Mouse (Mus musculus) intestine, embryonic 14.5 days (tissue): ENCODE measurements at regions not wholly inside any gene's neighbourhood (a gene's known extent, or its start where the extent isn't known, plus 50 kb on each side); places are given as distances from the start of the nearest gene placed in this dataset.
"Not testable (repeated sequence)": the region's sequence is repeated elsewhere in the genome, so short reads cannot be mapped to it uniquely, and the experiment has no call there.

Source experiments
- ATAC-seq: fragments of 200-750 bp; cut with Nextera tagmentation; replicated peaks from 2 replicates; pipeline ENCODE4 v1.8.0; 2017; ENCODE audit warnings: low read depth, moderate number of reproducible peaks, moderate TSS enrichment, moderate library complexity; ENCODE audit not compliant: low FRiP score, low TSS enrichment
- DNase-seq: peaks from one replicate; pipeline ENCODE4 v3.0.0-alpha.2; 2018; ENCODE audit warnings: low spot score
- H3K27ac ChIP-seq: fragments of 300-500 bp; sonication (generic); 2 replicates; pipeline ENCODE4 v1.5.1; 2014; ENCODE audit warnings: low read depth, mild to moderate bottlenecking, control low read depth
- H3K27me3 ChIP-seq: fragments of 300-500 bp; sonication (generic); replicated peaks from 2 replicates; pipeline ENCODE4 v1.6.1; 2014; ENCODE audit warnings: low read length, control low read depth; ENCODE audit not compliant: control insufficient read depth, insufficient read depth
- H3K36me3 ChIP-seq: fragments of 300-500 bp; sonication (generic); 2 replicates; pipeline ENCODE4 v1.6.1; 2014; ENCODE audit warnings: low read length, control low read depth; ENCODE audit not compliant: control insufficient read depth, insufficient read depth
- H3K4me1 ChIP-seq: fragments of 300-500 bp; sonication (generic); replicated peaks from 2 replicates; pipeline ENCODE4 v1.6.1; 2014; ENCODE audit warnings: low read length, control low read depth, mixed read lengths; ENCODE audit not compliant: control insufficient read depth, insufficient read depth
- H3K4me2 ChIP-seq: fragments of 300-500 bp; sonication (generic); 2 replicates; pipeline ENCODE4 v1.6.1; 2014; ENCODE audit warnings: low read length
- H3K4me3 ChIP-seq: fragments of 300-500 bp; sonication (generic); 2 replicates; pipeline ENCODE4 v1.5.1; 2014; ENCODE audit warnings: low read depth, low read length, control low read depth, mixed read lengths
- H3K9ac ChIP-seq: fragments of 300-500 bp; sonication (generic); 2 replicates; pipeline ENCODE4 v1.6.1; 2014; ENCODE audit warnings: mild to moderate bottlenecking, low read length
- H3K9me3 ChIP-seq: fragments of 300-500 bp; sonication (generic); 2 replicates; pipeline ENCODE4 v1.6.1; 2016; ENCODE audit warnings: low read length, control low read depth; ENCODE audit not compliant: control insufficient read depth
- WGBS: fragments of 180-500 bp; shearing (Covaris S2); extraction: QIAGEN DNeasy Blood & Tissue Kit; methylation state at CpG from one replicate; pipeline ENCODE4 v1.1.7; 2014; 5-methylcytosine and 5-hydroxymethylcytosine counted together

DNA sequence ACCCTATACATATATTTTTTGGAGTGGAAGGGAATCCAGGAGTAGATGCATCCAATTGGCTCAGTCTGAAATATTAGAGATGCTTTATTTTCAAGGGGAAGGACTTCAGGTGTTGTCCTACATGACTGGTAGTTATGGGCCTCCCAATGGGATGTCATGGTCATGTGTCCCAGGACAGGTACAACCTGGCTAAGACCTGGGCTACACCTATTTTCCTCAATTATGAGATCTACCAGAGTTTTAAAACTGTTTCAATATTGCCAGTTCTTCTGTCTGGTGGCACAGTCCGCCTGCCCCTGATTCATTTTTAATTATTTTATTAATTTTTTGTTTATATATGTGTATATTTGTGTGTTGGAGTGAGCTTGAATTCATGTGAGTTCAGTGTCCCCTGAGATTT lies 481.6 kb upstream of the 9530002B09Rik start:
- H3K9me3 ChIP-seq, result peaks cover 11% of the 10 kb centered on the region; the same call in 1 of the 2 replicates
- not testable (repeated sequence) for H3K4me3 ChIP-seq, H3K9ac ChIP-seq, H3K4me1 ChIP-seq, H3K36me3 ChIP-seq, DNase-seq, H3K27me3 ChIP-seq, H3K27ac ChIP-seq, H3K4me2 ChIP-seq
- 72% methylated on average over 1 of the region's 1 CpGs for WGBS
- 0 out of 2 replicates have a peak, but pooled peaks have one; percentile 23 for ATAC-seq

DNA sequence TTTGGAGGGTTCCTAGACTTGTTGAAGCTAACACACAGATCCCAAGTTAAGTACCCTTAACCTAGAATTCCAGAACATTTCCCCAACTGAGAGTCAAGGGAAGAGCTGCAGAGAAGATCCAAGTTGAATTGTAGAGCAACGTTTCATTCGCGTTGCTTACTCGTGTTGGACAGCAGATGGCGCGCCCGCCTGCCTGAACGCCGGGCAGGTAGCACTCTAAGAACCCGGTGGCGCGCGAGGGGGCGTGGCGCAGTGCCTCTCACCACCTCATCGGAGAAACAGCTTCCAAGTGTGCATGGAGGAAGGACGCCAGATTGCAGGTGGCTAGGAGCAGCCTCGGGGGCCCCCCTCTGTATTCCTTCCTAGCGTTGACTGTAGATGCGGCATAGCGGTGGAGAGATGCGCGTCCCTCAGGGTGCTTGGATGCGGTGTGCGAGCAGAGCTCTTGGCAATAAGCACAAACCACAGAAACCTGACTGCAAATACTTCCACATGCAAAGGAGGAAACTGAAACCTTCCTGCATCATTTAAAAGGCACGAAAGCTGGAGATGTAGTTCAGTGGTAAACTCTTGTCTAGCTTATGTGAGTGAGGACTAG lies 440.8 kb upstream of the 9530002B09Rik start:
- not testable (repeated sequence) for DNase-seq, H3K4me1 ChIP-seq, ATAC-seq, H3K4me2 ChIP-seq, H3K27ac ChIP-seq, H3K36me3 ChIP-seq, H3K27me3 ChIP-seq, H3K4me3 ChIP-seq, H3K9ac ChIP-seq, H3K9me3 ChIP-seq
- WGBS, result no CpG with 5 or more reads among the region's 26 CpGs
